Mouse (Mus musculus) stomach, postnatal 0 days (tissue): Measurements from ENCODE around the gene Usp21.

Experiments
- CTCF ChIP-seq: IDR thresholded peaks from 2 replicates; pipeline ENCODE4 v1.5.1; 2016; ENCODE audit warnings: antibody characterized with exemption, low read depth, mild to moderate bottlenecking, moderate library complexity
- EP300 ChIP-seq: optimal IDR thresholded peaks from 2 replicates; pipeline ENCODE3; 2016; ENCODE audit warnings: antibody characterized with exemption

DNA sequence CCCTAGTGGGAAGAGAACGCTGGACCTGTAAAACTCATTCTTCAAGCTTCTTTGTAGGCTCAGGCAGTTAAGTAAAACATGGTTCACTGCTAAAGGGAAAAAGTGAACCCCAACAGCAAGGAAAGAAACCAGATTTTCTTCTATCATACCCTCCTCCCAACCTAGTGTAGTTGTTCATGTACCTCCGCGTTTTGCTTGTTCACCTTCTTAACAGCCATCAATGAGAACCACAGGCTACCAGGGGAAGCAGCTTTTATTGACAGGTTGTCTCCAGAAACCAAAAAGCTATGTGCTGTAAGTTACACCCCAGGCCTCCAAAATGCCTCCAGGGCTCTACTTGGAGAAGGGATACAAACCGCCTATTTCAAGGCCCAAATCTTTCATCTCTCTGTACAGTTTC, 537 bp upstream of the Usp21 start:
- TF ChIP-seq CTCF (no peak), EP300 (no peak)
